ENCODE assay signal across 23 mouse cellular contexts in the genomic region with DNA sequence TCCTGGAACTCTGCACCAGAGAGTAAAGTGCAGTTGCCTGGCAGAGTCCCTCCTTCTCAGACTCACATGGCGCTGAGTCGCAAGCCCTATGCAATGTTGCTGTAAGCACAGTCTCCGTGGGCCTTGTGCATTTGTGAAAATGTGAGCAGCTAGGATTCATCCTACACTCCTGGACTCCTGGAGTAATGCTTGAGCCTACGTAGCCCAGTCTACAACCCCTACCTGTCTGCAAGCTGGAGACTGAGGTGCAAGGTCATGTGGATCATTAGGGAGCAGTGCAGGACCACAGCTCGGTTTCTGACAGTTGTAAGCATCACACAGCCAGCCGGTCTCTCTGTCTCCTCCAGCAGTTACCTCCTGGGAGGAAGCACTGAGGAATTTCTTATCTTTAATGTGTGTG.
DNase-seq lines count a peak whose midpoint lies in the region; ATAC-seq and TF ChIP-seq lines count a peak whose summit lies in the region.
"Had no signal": no experiment of that assay in that cellular context is flagged by ENCODE, and none has a peak within 500 bp of the region (broad histone marks: within the 10 kb centered on the region; RNA-seq: fewer than 3 reads in every experiment).

No protein-coding gene starts in this region.

- no peaks in the 10 kb centered on the region for H3K9me3 ChIP-seq in midbrain, embryonic 10.5 days (replicated peaks)
- H3K9me3 ChIP-seq in midbrain, postnatal 0 days (ENCODE audit: low read length): no peaks in the 10 kb centered on the region
- H3K9me3 ChIP-seq in midbrain, embryonic 11.5 days (ENCODE audit: control insufficient read depth, low read length): no peaks in the 10 kb centered on the region
- H3K9me3 ChIP-seq in midbrain, embryonic 13.5 days: no peaks in the 10 kb centered on the region
- H3K9me3 ChIP-seq: G1E had no signal

- no peak for ATAC-seq in midbrain, postnatal 0 days (ENCODE audit: low FRiP score)
- no peak for ATAC-seq in midbrain, embryonic 11.5 days (ENCODE audit: low FRiP score)
- ATAC-seq in midbrain, embryonic 13.5 days: no peak
- ATAC-seq: activated CD4-positive, CD25-positive, alpha-beta regulatory T cell, adult 4 months; CD4-positive, CD25-positive, alpha-beta regulatory T cell, adult 4 months; Patski had no signal

- DNase-seq in heart, adult 11 months: peak; percentile 67
- no peak for DNase-seq in heart, postnatal 4 days
- no peak for DNase-seq in midbrain, embryonic 10.5 days (ENCODE audit: low spot score)
- DNase-seq in midbrain, postnatal 0 days (ENCODE audit: low spot score): no peak
- peak; percentile 56 for DNase-seq in midbrain, embryonic 11.5 days (ENCODE audit: low spot score, missing footprints)
- peak; percentile 13 for DNase-seq in brain, adult 2 months (ENCODE audit: low read depth, low spot score)
- DNase-seq in kidney, adult 2 months: no peak
- DNase-seq: adrenal gland, adult 2 months; adrenal gland, adult 8-10 months; adrenal gland, postnatal 10 days; adrenal gland, postnatal 14 days; adrenal gland, postnatal 25 days; adrenal gland, postnatal 36 days; B cell, adult 2 months; cerebellum, adult 11 months; cerebellum, adult 11-12 months; cerebellum, adult 18-20 months had no signal

- no peak for TF ChIP-seq CTCF in midbrain, postnatal 0 days (IDR thresholded peaks at IDR 0.05)
- TF ChIP-seq CTCF in kidney, adult 2 months (conservative IDR thresholded peaks at IDR 0.05; ENCODE audit: insufficient read depth, insufficient read length, low read depth, low read length): no peak

- no peak overlapping the region for H3K4me3 ChIP-seq in midbrain, embryonic 10.5 days
- H3K4me3 ChIP-seq in midbrain, postnatal 0 days (ENCODE audit: low read depth, low read length): no peak overlapping the region
- H3K4me3 ChIP-seq in midbrain, embryonic 11.5 days (ENCODE audit: low read depth, low read length): no peak overlapping the region
- no peak overlapping the region for H3K4me3 ChIP-seq in midbrain, embryonic 13.5 days (replicated peaks)
- H3K4me3 ChIP-seq in kidney, adult 2 months (ENCODE audit: insufficient read depth, low read depth, low read length): no peak overlapping the region

- WGBS in midbrain, embryonic 10.5 days: 91% methylated on average over 6 of the region's 6 CpGs
- 88% methylated on average over 6 of the region's 6 CpGs for WGBS in midbrain, postnatal 0 days
- 85% methylated on average over 6 of the region's 6 CpGs for WGBS in midbrain, embryonic 11.5 days
- WGBS in midbrain, embryonic 13.5 days: 90% methylated on average over 6 of the region's 6 CpGs
- 92% methylated on average over 6 of the region's 6 CpGs for WGBS in kidney, adult 2 months

- no peaks in the 10 kb centered on the region for H3K27me3 ChIP-seq in midbrain, embryonic 10.5 days (ENCODE audit: low read depth, poor library complexity, severe bottlenecking)
- H3K27me3 ChIP-seq in midbrain, postnatal 0 days (ENCODE audit: insufficient read depth, low read length): no peaks in the 10 kb centered on the region
- no peaks in the 10 kb centered on the region for H3K27me3 ChIP-seq in midbrain, embryonic 11.5 days (ENCODE audit: control insufficient read depth, insufficient read depth, low read length)
- no peaks in the 10 kb centered on the region for H3K27me3 ChIP-seq in midbrain, embryonic 13.5 days
- no peaks in the 10 kb centered on the region for H3K27me3 ChIP-seq in kidney, adult 2 months (replicated peaks; ENCODE audit: control insufficient read depth, insufficient read depth, low read length)
- H3K27me3 ChIP-seq: CH12.LX, Patski had no signal

- H3K27ac ChIP-seq in midbrain, embryonic 10.5 days (replicated peaks): 0 out of 2 replicates have a peak overlapping the region, but pooled peaks have one; percentile 28
- no peak overlapping the region for H3K27ac ChIP-seq in midbrain, postnatal 0 days (ENCODE audit: low read depth, low read length)
- no peak overlapping the region for H3K27ac ChIP-seq in midbrain, embryonic 11.5 days (ENCODE audit: low read depth, low read length)
- H3K27ac ChIP-seq in midbrain, embryonic 13.5 days: no peak overlapping the region
- no peak overlapping the region for H3K27ac ChIP-seq in kidney, adult 2 months (ENCODE audit: insufficient read depth, low read depth, low read length)

- no peaks in the 10 kb centered on the region for H3K4me1 ChIP-seq in midbrain, embryonic 10.5 days
- H3K4me1 ChIP-seq in midbrain, postnatal 0 days (ENCODE audit: insufficient read depth, low read length): no peaks in the 10 kb centered on the region
- H3K4me1 ChIP-seq in midbrain, embryonic 11.5 days (ENCODE audit: control insufficient read depth, insufficient read depth, low read length): no peaks in the 10 kb centered on the region
- no peaks in the 10 kb centered on the region for H3K4me1 ChIP-seq in midbrain, embryonic 13.5 days (replicated peaks)
- H3K4me1 ChIP-seq in kidney, adult 2 months (ENCODE audit: control insufficient read depth, insufficient read depth, low read length): no peaks in the 10 kb centered on the region

- no peak overlapping the region for H3K4me2 ChIP-seq in midbrain, postnatal 0 days (ENCODE audit: low read depth, low read length, poor library complexity, severe bottlenecking)
- H3K4me2 ChIP-seq in midbrain, embryonic 11.5 days: no peak overlapping the region
- H3K4me2 ChIP-seq in midbrain, embryonic 13.5 days (replicated peaks): no peak overlapping the region

- no peak for TF ChIP-seq POLR2A in kidney, adult 2 months (IDR thresholded peaks at IDR 0.05; ENCODE audit: low read depth, low read length)

- H3K9ac ChIP-seq in midbrain, postnatal 0 days (replicated peaks; ENCODE audit: low read length, poor library complexity, severe bottlenecking): no peak overlapping the region
- no peak overlapping the region for H3K9ac ChIP-seq in midbrain, embryonic 11.5 days (ENCODE audit: low read length)
- no peak overlapping the region for H3K9ac ChIP-seq in midbrain, embryonic 13.5 days (replicated peaks)

- H3K36me3 ChIP-seq in midbrain, embryonic 10.5 days: no peaks in the 10 kb centered on the region
- no peaks in the 10 kb centered on the region for H3K36me3 ChIP-seq in midbrain, postnatal 0 days (ENCODE audit: insufficient read depth, low read length)
- no peaks in the 10 kb centered on the region for H3K36me3 ChIP-seq in midbrain, embryonic 11.5 days (ENCODE audit: control insufficient read depth, insufficient read depth, low read length)
- H3K36me3 ChIP-seq in midbrain, embryonic 13.5 days: no peaks in the 10 kb centered on the region
- no peaks in the 10 kb centered on the region for H3K36me3 ChIP-seq in kidney, adult 2 months (ENCODE audit: control insufficient read depth, insufficient read depth, low read length)
- H3K36me3 ChIP-seq: G1E had no signal

Comparison
In these comparisons a context has a peak if more than half of its experiments do, and no peak if none do; other contexts are left out.
1. DNase-seq: peak in heart, adult 11 months (single experiment), midbrain, embryonic 11.5 days (single experiment) and brain, adult 2 months (single experiment); none in heart, postnatal 4 days (single experiment), midbrain, embryonic 10.5 days (single experiment), midbrain, postnatal 0 days (single experiment) and kidney, adult 2 months (single experiment).